Mouse (Mus musculus) layer of hippocampus, postnatal 25 days (tissue): ENCODE data around the gene Cenpn. TPM values are rescaled to one million over a fixed set of nuclear protein-coding genes. Genes with fewer than 3 reads are reported as not detected.

Source experiments
- DNase-seq, 2 experiments: peaks; one replicate each; pipeline ENCODE4 v3.0.0; 2022; ENCODE audit warnings: mixed read lengths in 2 of 2, low spot score in 1 of 2; ENCODE audit errors: extremely low spot score in 1 of 2
- total RNA-seq, 2 experiments: library from RNA; stranded (reverse); gene quantifications; 2 replicates each; pipeline ENCODE4 v1.2.3; 2021

Gene Cenpn
- 1 to 10 TPM; 1.2 to 1.3 TPM for total RNA-seq

DNA sequence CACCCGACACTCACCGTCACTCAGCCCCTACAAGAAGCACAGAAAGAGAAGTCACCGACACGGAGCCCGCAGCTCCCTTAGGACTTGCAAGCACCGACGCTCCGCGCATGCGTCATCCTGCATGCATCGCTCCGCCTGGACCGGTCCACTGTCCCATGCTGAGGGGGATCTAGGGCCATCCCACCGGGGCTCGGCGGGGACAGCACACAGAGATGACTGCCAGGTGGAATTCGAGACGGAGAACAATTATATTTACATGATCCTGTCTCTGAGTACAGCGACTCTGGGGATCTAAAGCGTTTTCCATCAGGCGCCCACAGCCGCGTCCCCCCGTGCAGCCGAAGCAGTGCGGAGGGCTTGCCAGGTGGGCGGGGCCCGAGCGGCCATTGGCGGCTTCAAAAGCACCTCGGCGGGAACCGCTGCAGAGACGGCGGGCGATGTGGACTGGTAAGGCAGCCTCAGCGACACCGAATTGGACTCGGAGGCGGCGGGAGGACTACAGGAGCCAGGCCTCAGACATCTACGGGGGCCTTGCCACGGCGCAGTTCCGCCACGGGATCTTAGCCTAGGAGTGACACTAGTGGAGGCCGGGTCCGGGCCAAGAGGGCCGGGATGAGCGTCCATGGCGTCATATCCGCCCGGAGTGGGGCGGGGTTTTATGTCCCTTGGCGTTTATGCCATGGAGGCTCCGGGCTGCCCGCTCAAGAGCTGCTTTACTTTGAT, at the start of gene Cenpn, which contains the start of gene Cmc2:
Gene Cenpn (plus strand): TSS at position 394 of the 723 bp plus-strand sequence.
Gene Cmc2 (minus strand): TSS at position 119 of the 723 bp plus-strand sequence.
- DNase-seq, result peak; percentile 83 to 93

DNA sequence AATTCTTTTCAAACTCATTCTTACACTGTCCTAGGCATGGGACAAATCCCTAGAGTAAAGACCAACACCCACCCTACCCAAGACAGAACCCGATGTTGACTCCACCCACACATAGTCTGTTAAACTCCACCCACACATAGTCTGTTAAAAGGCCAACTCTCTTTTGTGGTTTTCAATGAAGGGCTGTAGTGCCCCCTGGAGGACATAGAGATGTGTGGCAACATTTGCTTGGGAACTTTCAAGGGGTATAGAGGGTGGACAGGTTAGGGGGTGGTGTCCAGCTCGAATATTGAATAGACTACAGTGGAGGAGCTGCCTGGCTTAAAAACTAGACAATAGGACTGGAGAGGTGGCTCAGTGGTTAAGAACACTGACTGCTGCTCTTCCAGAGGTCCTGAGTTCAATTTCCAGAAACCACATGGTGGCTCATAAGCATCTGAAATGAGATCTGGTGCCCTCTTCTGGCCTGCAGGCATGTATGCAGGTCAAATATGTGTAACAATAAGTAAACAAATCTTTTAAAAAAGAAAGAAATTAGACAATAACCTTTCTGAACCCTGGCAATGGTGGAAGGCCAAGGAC, 48.7 kb upstream of the Cenpn start:
- peak in 1 of 2 experiments; percentile 20 for DNase-seq

DNA sequence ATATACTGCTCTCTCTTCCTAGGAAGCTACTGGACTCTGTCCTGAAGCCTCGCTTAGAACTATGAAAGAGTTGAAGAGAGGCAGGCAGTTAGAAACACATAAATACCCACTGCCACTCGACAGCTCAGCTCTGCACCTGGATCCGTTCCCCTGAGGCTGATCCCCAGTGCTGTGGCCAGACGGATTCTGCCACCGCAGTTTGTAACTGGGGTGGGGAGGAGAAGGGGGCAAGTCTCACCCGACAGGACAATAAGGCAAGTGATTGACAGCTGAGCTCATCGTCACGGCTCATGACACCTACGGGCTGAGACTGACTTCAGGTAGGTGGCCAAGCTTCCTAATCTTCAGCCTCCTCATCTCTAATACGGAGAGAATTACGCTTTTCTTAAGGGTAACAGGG, 47.9 kb upstream of the Cenpn start:
- no peak for DNase-seq

DNA sequence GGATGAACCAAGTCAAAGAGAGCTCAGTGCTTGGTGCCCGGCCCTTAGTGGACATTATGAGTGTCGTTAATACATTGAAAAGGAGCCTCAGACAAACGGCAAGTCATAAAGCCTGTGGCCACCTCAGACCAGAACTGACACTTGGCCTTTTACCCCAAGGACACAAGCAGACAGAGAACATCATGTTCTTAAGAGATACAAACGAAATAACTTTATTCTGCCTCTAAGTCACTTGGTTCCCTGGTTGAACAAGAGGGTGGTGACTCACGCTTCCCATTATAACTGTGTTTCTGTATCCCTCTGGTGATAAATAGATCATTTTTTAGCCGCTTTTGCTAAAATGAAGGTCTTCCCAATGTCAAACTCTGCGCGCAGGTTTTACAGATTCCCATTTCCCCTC, 47.5 kb upstream of the Cenpn start:
- DNase-seq, result no peak

DNA sequence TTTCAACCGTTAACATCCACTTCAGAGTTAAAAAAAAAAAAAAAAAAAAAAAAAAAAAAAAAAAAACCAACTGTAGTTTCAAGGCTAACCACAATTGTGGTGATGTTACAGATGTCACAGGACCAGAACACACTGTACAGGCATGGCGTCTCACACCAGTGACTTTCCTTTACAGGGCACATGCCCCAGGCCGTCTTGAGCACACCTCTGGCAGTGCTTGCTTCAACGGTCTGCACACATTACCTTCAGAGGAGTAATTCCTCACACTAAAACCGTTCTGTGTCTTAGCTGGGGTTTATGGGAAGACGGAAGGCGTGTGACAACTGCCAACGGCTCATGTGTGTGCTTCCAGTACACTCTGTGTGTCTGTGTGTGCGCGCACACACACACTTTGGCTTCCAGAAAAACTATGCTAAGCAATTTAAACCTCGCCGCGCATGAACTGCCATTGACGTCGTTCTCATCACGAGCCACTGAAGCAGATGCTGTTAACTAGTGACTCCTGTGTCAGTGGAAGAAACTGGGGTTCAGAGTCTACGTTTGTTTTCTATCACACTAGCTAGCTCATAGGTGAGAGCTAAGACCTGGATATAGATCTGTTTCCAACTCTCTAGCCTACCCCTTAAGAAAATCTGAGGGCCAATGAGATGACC, 45.6 kb upstream of the Cenpn start:
- no peak for DNase-seq

DNA sequence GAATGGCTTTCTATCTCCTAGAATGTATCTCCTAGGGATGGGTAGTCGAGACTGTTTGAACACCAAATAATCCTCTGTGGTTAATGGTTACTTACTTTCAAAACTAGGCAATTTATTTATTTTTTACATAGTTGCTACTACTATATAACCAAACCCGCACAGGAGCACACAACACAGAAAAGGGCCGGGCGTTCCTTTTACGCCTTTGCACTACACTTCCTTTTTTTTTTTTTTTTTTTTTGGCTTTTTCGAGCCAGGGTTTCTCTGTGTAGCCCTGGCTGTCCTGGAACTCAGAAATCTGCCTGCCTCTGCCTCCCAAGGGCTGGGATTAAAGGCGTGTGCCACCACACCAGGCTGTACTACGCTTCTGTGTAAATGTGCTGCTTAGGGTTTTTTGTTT, 40.1 kb upstream of the Cenpn start:
- no peak for DNase-seq

DNA sequence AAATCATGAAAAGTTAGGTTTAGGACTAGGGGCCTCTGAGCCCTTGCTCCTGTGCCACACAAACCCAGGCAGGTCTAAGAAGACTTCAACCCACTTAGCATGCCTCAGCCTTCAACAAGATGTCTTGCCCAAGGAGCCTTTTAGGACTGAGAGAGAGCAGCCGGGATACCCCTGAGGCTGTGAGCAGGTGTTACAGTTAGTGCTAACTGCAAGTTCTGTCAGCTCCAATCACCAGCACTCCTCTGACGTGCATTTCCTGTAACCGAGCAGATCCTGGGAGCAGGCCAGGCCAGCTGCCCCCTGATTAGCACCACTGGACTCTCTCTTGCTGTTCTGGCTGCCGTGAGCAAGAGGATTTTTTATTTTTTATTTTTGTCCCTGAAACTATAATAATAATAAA, 33.7 kb upstream of the Cenpn start:
- DNase-seq, result no peak

DNA sequence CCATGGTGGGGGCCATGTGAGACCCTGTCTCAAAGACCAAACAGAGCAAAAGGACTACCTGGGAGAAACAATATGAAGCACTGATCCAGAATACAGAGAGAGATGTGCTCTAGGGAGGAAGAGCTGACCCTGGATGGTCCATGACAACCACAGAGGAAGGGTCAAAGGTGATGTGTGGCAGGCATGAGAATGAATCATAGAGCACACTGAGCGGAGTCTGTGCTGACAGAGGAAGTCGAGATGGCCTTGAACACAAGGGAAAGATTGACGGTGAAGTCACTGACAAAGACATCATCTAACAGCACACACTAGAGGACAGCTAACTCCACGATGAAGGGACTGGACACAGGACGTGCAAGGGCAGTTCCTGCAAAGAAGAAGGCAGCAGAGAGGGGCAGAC, 30.1 kb upstream of the Cenpn start:
- DNase-seq, result no peak

DNA sequence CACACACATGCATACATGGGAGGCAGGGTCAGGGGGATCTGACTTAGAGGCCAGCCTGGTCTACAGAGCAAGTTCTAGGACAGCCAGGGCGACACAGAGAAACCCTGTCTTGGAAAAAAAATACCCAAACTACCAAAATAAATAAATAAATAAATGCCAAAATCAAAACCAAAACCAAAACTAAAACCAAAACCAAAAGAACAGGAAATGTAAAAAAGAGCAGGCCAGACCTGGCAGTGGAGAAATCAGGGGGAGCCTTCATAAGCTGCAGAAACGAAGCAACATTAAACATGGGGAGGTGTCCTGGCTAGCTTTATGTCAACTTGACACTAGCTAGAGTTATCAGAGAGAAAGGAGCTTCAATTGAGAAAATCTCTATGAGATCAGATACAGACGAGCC, 29.4 kb upstream of the Cenpn start:
- DNase-seq, result no peak

DNA sequence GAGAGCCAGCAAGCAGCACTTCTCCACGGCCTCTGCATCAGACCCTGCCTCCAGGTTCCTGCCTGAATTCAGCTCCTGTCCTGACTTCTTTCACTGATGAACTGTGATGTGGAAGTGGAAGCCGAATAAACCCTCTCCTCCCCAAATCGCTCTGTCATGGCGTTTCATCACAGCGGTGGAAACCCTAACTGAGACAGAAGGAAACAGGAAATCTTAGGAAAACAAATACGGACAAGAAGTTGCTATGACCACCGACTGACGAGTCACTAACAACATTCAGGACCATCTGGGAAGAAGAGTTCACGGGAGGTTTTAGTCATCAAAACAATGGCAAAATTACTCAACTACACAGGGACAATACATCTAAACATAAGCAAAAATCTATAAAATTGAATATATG, 28.9 kb upstream of the Cenpn start:
- DNase-seq, result no peak

DNA sequence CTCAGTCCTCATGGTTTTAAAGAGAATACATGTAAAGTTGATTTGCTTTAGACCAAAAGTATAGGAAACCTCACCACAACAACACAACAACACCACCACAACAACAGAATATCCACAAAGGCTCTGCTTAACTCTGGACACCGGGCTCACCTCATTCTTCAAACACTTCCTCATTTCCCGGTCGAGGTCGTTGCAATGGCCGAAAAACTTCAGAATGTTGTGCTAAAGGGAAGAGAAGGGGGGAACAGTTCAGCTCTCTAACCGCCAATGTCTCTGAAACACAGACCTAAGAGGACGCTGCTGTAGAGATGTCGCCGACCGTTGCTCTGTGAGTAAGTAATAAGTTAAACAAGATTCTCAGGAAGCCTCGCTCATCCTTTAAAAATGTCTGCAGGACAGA, 27.6 kb upstream of the Cenpn start:
- DNase-seq, result no peak

DNA sequence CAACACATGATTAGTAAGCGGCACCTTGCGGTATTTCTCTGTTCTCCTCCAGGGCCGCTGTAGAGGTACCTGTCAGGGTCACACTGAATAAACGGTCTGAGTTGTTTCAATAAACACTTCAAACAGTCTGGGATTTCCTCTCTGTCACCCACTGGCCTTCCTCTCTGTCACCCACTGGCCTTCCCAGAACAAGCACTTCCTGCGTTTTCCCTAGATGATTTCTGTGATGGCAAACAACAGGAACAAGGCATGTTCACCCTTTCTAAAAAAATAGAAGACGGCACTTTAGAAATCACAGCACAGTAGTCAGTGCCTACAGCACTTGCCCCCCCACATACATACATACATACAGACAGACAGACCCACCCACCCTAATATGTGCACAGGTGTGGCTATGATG, 26.0 kb upstream of the Cenpn start:
- DNase-seq, result no peak

DNA sequence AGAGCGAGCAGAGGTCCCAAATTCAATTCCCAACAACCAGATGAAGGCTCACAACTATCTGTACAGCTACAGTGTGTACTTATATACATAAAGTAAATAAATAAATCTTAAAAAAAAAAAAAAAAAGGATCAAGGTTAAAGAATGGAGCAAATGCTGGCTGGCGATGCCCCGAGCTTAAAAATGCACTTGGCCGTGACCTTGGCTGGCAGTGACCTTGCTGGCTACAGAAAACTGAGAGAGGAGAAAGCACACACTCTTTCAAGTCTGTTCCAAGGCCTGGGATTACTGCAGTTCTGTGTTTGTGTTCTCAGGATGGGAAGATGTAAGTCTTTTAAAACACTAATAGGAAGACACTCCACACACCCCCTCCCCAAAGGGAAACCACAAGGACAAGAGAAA, 16.8 kb upstream of the Cenpn start:
- DNase-seq, result no peak

DNA sequence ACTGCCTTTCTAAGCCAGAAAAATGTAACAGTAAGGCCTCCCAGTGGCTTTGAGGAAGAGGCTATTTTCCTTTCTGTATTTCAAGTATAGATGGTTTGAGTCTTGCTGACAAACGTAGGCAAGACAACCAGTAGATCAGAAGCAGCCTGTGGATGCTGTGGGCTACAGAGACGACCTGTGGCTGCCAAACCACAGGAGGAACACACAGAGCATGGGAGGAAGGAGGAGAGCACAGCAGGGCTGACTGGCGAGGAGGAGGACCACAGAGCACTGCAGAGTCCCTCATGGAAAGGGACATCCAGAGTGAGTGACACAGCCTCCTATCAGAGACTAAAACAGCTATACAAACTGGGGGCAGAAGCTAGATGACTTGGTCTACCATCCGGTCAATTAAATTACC, 16.3 kb upstream of the Cenpn start:
- no peak for DNase-seq

DNA sequence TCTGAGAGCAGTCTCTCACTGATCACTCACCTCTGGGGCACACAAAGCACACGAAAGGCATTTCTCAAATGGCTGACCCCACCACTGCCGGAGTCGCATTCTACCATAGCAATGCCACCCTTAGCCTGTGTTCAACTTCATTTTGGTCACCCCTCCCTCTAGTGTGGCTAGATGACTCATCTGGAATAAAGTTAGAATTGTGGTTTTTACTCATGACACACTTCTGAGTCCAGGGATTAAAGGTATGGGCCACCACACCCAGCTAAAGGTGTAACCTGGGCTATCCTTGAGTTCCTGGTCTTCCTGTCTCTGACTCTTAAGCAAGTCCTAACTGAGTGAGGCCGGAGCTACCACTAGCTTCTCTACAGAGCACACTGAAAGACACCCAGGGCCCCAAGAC, 15.7 kb upstream of the Cenpn start:
- no peak for DNase-seq

DNA sequence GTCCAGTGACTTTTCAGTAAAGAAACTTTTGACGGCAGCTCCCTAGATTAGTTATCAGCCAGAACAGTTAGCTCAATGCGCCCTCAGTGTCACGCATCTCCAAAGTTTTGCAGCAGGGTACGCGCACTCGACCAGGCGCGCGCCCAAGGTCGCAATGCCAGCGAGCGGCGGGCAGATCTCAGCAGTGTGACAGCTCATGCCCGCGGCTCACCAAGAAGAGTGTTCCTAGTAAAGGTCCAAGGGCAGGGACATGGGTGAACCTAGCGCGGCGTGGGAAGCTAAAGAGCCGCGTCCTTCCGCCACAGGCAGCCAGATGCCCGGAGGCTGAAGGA, 559 bp upstream of the Cenpn start:
- no peak for DNase-seq

DNA sequence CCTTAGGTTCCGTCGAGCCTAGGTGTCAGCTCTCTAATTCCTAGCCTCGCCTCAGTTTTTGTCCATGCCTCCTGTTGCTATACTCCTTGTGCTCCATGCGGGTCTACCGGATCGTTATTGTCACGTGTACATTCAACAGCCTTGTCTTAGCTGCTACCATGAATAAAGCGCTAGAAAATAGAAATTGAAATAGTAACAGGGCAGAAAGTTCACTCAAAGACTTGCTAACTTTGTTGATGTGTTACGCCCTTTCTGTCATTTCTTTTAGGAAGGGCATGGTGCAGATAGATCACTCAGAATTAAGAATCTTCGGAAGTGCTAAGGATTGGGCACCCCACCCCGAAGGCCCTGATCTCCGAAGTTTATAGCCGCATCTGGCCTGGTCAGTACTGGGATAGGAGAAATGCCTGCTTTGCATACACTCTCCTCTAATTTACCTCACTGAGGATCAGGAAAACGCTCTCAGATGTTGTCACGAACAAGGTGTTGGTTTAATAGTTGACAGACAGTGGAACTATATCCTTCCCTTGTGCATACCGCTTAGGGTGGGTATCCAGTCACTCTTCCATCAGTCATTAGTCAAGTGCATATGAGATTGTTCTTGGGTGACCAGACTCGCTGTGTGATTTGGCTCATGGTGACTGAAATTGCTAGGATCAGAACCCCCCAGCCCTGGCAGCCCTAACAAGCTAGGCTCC, 679 bp downstream of the Cenpn start:
- DNase-seq, result no peak

DNA sequence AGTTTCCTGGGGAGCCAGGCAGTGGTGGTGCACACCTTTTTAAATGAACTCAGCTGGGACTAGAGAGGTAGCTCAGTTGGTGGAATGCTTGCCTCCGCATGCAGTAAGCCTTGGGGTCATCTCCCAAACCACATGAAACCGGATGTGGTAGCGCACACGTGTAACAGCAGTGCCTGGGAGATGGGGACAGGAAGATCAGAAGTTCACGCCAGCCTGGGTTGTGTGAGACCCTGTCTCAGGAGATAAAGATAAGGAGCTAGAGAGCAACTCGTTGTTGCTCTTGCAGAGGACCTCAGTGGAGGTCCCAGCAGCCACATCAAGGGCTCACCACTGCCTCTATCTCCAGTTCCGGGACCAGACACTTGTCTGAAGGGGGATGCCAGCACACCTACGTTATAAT, 2.0 kb downstream of the Cenpn start:
- DNase-seq, result no peak

DNA sequence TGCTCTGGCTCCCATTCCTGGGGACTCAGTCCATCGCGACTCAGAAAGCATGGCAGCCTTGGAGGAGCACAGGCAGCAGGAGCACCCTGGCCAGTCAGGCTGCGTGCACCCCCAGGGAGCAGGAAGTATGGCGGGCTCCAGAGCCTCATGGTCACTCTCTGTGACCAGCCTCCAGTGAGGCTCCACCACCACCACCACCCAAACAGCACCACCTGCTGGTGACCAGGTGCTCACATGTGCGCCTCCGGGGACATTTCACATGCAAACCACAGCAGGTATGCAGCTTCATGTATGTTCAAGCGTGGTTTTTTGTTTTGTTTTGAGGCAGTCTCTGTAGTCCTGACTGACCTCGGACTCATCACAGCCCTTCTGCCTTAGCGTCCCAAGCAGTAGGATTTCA, 6.3 kb downstream of the Cenpn start:
- DNase-seq, result no peak

DNA sequence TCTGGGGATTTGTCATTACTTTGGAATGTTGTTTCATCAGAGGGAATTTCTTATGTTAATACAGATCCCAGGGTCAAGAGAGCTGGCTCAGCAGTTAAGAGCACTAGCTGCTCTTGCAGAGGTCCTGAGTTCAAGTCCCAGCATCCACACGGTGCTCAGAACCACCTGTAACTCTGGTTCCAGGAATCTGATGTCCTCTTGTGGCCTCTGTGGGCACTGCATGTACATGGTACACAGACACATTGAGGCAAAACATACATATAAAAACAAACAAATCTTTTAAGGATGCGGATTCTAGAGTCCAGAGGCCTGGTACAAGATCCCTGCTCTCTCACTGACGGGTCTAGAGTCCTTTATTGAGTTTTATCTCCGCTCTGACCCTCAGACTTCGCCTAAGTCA, 7.1 kb downstream of the Cenpn start:
- no peak for DNase-seq

DNA sequence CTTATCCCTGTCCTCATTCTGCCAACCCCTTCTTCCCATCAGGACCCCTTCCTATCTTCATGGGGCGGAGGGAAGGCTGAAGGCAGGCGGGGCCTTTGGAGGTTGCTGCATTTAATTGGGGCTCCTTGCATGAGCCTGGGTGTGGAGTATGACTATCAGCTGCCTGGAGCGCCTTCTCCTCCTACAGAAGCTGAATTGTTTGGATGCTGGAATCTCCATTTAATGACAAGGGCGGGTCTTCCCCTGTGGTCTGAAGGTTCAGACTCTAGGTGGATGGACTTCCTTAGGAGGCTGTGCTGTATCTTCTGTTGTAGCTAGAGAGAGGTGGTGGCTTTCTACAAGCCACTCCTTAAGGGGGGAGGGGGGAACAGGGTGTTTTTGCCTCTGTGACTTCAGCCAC, 13.4 kb downstream of the Cenpn start:
- DNase-seq, result no peak

DNA sequence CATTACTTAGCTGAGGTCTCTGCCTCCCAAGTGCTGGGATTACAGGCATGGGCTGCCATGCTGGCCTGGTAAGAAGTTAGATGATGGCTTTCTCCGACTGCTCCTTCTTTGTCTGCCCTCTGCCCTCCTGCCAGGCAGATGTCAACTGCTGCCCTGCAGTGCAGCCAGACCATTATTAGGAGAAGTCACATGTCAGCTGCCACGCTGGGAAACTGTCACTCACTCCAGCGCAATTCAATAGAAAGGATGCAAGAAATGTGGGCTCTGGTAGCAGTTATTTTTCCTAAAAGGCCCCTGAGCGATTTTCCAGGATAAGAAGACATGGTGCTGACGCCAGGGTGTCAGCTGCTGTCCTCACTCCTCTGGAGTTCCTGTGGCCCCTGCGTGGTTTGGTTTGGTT, 14.0 kb downstream of the Cenpn start:
- no peak for DNase-seq
